In genomic region chr8:81831430-81831829, GRCm38 (mm10) we compare ENCODE assay signal across 25 mouse cellular contexts.
DNase-seq lines count a peak whose midpoint lies in the region; TF ChIP-seq lines count a peak whose summit lies in the region.
"Had no signal": no experiment of that assay in that cellular context is flagged by ENCODE, and none has a peak within 500 bp of the region (broad histone marks: within the 10 kb centered on the region; RNA-seq: fewer than 3 reads in every experiment).

No protein-coding gene starts in this region.

- no peak for TF ChIP-seq POLR2A in kidney, adult 2 months (IDR thresholded peaks at IDR 0.05; ENCODE audit: low read depth, low read length)

- no peaks in the 10 kb centered on the region for H3K27me3 ChIP-seq in kidney, adult 2 months (replicated peaks; ENCODE audit: control insufficient read depth, insufficient read depth, low read length)
- H3K27me3 ChIP-seq in embryonic facial prominence, embryonic 10.5 days (replicated peaks; ENCODE audit: low read depth, poor library complexity, severe bottlenecking), result no peaks in the 10 kb centered on the region
- H3K27me3 ChIP-seq: CH12.LX; embryonic facial prominence, embryonic 13.5 days; forebrain, embryonic 12.5 days; forebrain, embryonic 15.5 days; heart, embryonic 12.5 days; heart, embryonic 15.5 days had no signal

- no peak overlapping the region for H3K27ac ChIP-seq in kidney, adult 2 months (ENCODE audit: insufficient read depth, low read depth, low read length)
- no peak overlapping the region for H3K27ac ChIP-seq in embryonic facial prominence, embryonic 10.5 days (replicated peaks)
- H3K27ac ChIP-seq: embryonic facial prominence, embryonic 13.5 days; forebrain, embryonic 12.5 days; forebrain, embryonic 15.5 days; heart, embryonic 15.5 days; hindbrain, embryonic 14.5 days; hindbrain, postnatal 0 days had no signal

- no peaks in the 10 kb centered on the region for H3K36me3 ChIP-seq in kidney, adult 2 months (ENCODE audit: control insufficient read depth, insufficient read depth, low read length)
- no peaks in the 10 kb centered on the region for H3K36me3 ChIP-seq in embryonic facial prominence, embryonic 10.5 days (replicated peaks)
- H3K36me3 ChIP-seq: embryonic facial prominence, embryonic 13.5 days; forebrain, embryonic 12.5 days; forebrain, embryonic 15.5 days; heart, embryonic 12.5 days; heart, embryonic 15.5 days had no signal

- TF ChIP-seq CTCF in kidney, adult 2 months (conservative IDR thresholded peaks at IDR 0.05; ENCODE audit: insufficient read depth, insufficient read length, low read depth, low read length), result no peak

- H3K4me1 ChIP-seq in kidney, adult 2 months (ENCODE audit: control insufficient read depth, insufficient read depth, low read length), result 0 out of 2 replicates have a peak, but pooled peaks cover 3% of the 10 kb centered on the region
- H3K4me1 ChIP-seq in embryonic facial prominence, embryonic 10.5 days, result no peaks in the 10 kb centered on the region
- H3K4me1 ChIP-seq: embryonic facial prominence, embryonic 13.5 days; forebrain, embryonic 12.5 days; forebrain, embryonic 15.5 days; heart, embryonic 12.5 days; heart, embryonic 15.5 days had no signal

- DNase-seq in brain, adult 2 months (ENCODE audit: low read depth, low spot score), result peak; percentile 96
- DNase-seq in cerebellum, adult 11-12 months, result peak; percentile 61
- DNase-seq in cerebellum, adult 8-10 months, result peak; percentile 62
- peak; percentile 34 to 55 for DNase-seq in cerebellum, postnatal 10 days
- no peak for DNase-seq in kidney, adult 2 months
- DNase-seq in embryonic facial prominence, embryonic 10.5 days (ENCODE audit: low spot score), result no peak
- DNase-seq in testis, postnatal 14 days (ENCODE audit: low spot score), result no peak
- DNase-seq: adrenal gland, adult 2 months; adrenal gland, postnatal 14 days; B cell, adult 2 months; gastrocnemius, postnatal 25 days; heart, adult 18-20 months; heart, postnatal 10 days; heart, postnatal 36 days; kidney, adult 18-20 months had no signal

- H3K9me3 ChIP-seq in embryonic facial prominence, embryonic 10.5 days, result no peaks in the 10 kb centered on the region
- H3K9me3 ChIP-seq: embryonic facial prominence, embryonic 13.5 days; forebrain, embryonic 12.5 days; forebrain, embryonic 15.5 days; G1E; heart, embryonic 12.5 days; heart, embryonic 15.5 days had no signal

- H3K4me3 ChIP-seq in kidney, adult 2 months (ENCODE audit: insufficient read depth, low read depth, low read length), result no peak overlapping the region
- no peak overlapping the region for H3K4me3 ChIP-seq in embryonic facial prominence, embryonic 10.5 days
- H3K4me3 ChIP-seq: embryonic facial prominence, embryonic 13.5 days; erythroblast, embryonic 14.5 days; forebrain, embryonic 12.5 days; forebrain, embryonic 15.5 days; heart, embryonic 12.5 days; heart, embryonic 15.5 days had no signal

Comparison
In these comparisons a context has a peak if more than half of its experiments do, and no peak if none do; other contexts are left out.
1. DNase-seq: peak in brain, adult 2 months (single experiment), cerebellum, adult 11-12 months (single experiment), cerebellum, adult 8-10 months (single experiment) and cerebellum, postnatal 10 days (2 of 2); none in kidney, adult 2 months (single experiment), embryonic facial prominence, embryonic 10.5 days (single experiment) and testis, postnatal 14 days (single experiment).